Mouse (Mus musculus): ENCODE data around the gene Susd2. TPM values are rescaled to one million over a fixed set of nuclear protein-coding genes. Genes with fewer than 3 reads are reported as not detected.

The Susd2 gene
- polyA plus RNA-seq, 1 experiment from 2014 or later = 1.8 TPM

DNA sequence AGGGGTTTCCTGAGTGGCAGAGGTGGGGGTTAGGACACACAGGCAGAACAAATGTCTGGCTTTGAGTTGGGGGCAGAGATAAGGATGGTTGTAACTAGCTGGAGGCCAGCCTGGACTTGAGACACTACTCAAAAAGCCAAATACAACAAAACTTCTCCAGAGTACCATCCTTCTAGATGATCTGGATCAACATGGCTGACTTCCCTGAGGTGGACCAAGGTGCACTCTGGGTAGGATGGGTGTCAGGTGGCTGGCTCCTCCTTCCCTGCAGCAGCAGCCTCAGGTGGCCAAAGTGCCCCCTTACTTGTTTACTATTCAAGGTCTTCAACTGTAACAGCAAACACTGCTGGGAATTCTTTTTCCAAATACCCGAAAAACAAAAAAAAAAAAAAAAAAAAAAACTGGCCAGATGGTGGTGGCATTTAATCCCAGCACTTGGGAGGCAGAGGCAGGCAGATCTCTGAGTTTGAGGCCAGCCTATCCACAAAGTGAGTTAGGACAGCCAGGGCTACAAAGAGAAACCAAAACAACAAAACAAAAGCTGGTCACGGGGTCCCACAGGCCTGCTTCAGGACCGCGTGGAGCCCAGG lies 5.7 kb upstream of the Susd2 start:
- no peak for DNase-seq (ENCODE audit: low spot score)
- WGBS = 93% methylated on average over 4 of the region's 4 CpGs

DNA sequence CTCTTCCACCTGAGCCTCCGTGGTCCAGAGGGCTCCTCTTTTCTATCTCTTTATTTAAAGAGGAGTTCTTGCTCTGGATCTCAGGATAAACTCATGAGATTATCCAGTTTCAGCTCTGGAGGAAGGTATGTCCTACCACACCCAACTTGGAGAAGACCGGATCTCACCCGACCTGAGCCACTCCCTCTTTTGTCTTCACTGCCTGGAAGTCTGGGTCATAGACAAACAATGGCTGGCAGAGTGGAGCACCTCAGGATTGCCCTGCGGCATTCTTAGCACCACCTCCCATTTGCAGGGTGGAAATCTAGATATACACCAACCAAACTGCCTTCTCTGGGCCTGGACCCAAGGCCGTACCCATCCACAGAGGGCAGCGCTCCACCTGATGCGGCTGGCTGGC lies 5.2 kb upstream of the Susd2 start:
- Histone ChIP-seq H3K4me3 (no peak overlapping the region), H3K9me3 (no peaks in the 10 kb centered on the region), H3K27ac (replicated peaks) (no peak overlapping the region), H3K36me3 (replicated peaks) (peaks cover 91% of the 10 kb centered on the region), H3K4me1 (peaks cover 6% of the 10 kb centered on the region), H3K27me3 (replicated peaks; ENCODE audit: low read depth, poor library complexity, severe bottlenecking) (no peaks in the 10 kb centered on the region)
- WGBS = 92% methylated on average over 7 of the region's 7 CpGs
- no peak for DNase-seq (ENCODE audit: low spot score)

More for the DNA sequence above, 5.7 kb upstream of the Susd2 start:
- H3K4me1 ChIP-seq = peaks cover 1% of the 10 kb centered on the region
- peaks cover 96% of the 10 kb centered on the region for H3K36me3 ChIP-seq (replicated peaks)
- H3K9me3 ChIP-seq = no peaks in the 10 kb centered on the region
- H3K4me3 ChIP-seq = no peak overlapping the region
- no peaks in the 10 kb centered on the region for H3K27me3 ChIP-seq (replicated peaks; ENCODE audit: low read depth, poor library complexity, severe bottlenecking)
- no peak overlapping the region for H3K27ac ChIP-seq (replicated peaks)

DNA sequence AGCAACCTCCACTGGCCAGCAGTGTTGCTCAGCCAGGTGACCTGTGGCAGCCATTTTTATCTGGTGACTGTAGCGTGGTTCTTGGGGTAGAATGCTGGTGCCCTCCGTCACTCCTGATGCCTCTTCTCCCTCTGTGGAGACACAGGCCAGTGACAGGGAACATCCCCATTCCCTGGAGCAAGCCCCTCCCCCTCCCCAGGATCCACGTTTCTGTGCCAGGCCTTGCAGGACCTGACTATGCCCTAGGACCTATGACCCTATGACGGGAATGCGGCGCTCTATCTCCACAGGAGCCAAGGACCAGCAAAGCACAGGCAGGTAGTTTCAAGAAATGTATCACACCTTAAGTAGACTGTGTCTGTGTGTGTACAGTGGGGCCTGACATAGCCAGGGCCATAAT lies 4.3 kb upstream of the Susd2 start:
- Histone ChIP-seq H3K36me3 (replicated peaks) (peaks cover 82% of the 10 kb centered on the region), H3K27me3 (replicated peaks; ENCODE audit: low read depth, poor library complexity, severe bottlenecking) (no peaks in the 10 kb centered on the region), H3K27ac (replicated peaks) (no peak overlapping the region), H3K9me3 (no peaks in the 10 kb centered on the region), H3K4me3 (no peak overlapping the region), H3K4me1 (peaks cover 16% of the 10 kb centered on the region)
- no peak for DNase-seq (ENCODE audit: low spot score)
- WGBS = 90% methylated on average over 6 of the region's 6 CpGs

DNA sequence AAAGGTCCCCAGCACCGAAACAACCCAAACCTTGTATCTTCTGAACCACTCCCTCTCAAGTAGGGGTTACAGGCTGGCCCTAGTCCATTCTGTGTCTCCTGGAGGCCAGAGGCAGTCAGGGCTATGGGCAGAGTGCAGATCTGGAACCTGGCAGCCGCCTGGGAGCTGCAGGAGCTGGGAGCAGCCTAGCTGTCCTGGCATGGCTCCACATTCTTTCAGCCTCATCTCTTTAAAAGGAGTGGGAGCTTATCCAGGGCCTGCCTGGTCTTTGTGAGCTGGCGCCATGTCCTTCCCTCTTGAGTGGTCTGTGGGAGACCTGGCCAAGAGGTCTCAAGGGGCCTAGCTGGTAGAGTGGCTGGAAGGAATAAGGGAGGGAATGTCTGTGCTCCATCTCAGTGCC lies 3.6 kb upstream of the Susd2 start:
- peaks cover 75% of the 10 kb centered on the region for H3K36me3 ChIP-seq (replicated peaks)
- H3K4me1 ChIP-seq = peaks cover 19% of the 10 kb centered on the region
- no peaks in the 10 kb centered on the region for H3K27me3 ChIP-seq (replicated peaks; ENCODE audit: low read depth, poor library complexity, severe bottlenecking)
- no peak for DNase-seq (ENCODE audit: low spot score)
- H3K27ac ChIP-seq (replicated peaks) = no peak overlapping the region
- no peak overlapping the region for H3K4me3 ChIP-seq
- no peaks in the 10 kb centered on the region for H3K9me3 ChIP-seq
- WGBS = 96% methylated on average over 3 of the region's 3 CpGs

DNA sequence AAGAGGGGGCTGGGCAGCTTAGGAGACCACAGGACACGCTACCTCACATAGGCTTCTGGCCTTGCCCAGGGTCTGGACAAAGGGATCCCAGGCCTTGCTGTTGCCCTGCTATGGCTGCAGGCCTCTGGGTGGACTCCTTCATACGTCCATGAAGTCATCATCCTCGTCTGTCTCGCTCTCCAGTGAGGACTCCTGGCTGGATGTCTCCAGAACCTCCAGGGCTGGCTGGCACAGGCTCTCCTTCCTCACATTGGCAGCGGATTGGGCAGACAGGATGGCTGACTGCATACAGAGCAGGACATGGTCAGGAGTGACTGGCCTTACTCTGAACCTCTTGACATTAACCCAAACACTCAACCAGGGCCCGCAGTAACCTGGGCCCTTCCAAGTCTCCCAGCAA lies 2.6 kb upstream of the Susd2 start:
- Histone ChIP-seq H3K27me3 (replicated peaks; ENCODE audit: low read depth, poor library complexity, severe bottlenecking) (no peaks in the 10 kb centered on the region), H3K4me1 (peaks cover 19% of the 10 kb centered on the region), H3K9me3 (no peaks in the 10 kb centered on the region), H3K36me3 (replicated peaks) (peaks cover 65% of the 10 kb centered on the region), H3K27ac (replicated peaks) (no peak overlapping the region), H3K4me3 (no peak overlapping the region)
- 88% methylated on average over 6 of the region's 6 CpGs for WGBS
- DNase-seq (ENCODE audit: low spot score) = no peak

DNA sequence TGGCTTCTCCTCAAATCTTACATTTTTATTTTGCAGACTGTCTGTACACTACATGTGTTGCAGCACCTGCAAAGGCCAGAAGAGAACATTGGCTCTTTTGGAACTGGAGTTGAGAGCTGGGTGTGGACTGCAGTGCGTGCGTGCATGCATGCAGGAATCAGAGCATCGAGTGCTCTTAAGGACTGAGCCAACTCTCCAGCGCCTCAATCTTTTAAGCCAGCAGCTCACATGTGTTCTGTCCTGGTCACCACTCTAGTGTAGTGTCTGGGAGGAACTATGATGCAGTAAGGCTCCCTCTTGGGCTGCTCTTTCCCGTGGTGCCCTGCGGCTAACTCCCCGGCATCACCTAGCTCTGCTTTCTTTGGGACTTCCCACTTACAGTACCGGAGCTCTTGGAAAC lies 1.8 kb upstream of the Susd2 start:
- DNase-seq (ENCODE audit: low spot score) = no peak
- Histone ChIP-seq H3K4me1 (peaks cover 19% of the 10 kb centered on the region), H3K9me3 (no peaks in the 10 kb centered on the region), H3K27ac (replicated peaks) (no peak overlapping the region), H3K36me3 (replicated peaks) (peaks cover 57% of the 10 kb centered on the region), H3K27me3 (replicated peaks; ENCODE audit: low read depth, poor library complexity, severe bottlenecking) (no peaks in the 10 kb centered on the region), H3K4me3 (no peak overlapping the region)
- WGBS = 95% methylated on average over 8 of the region's 8 CpGs

DNA sequence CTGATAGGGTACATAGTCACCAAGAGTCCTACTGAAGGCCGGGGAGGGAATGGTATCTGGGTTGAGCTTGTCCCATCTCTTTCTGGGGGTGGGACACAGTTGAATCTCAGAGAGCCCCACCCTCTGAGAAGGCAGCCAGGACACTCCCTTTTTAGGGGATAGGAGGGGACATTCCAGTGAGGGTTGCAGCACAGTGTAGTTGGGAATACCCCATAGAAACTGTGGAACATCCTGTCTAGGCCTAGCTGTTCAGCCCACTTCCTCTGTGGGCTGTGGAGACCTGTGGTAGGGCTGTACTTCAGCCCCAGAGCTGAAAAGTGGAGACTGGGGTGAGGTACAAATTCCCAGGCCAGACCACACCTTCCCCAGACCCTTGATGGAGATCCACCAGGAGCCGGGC lies 917 bp downstream of the Susd2 start:
- no peaks in the 10 kb centered on the region for H3K27me3 ChIP-seq (replicated peaks; ENCODE audit: low read depth, poor library complexity, severe bottlenecking)

DNA sequence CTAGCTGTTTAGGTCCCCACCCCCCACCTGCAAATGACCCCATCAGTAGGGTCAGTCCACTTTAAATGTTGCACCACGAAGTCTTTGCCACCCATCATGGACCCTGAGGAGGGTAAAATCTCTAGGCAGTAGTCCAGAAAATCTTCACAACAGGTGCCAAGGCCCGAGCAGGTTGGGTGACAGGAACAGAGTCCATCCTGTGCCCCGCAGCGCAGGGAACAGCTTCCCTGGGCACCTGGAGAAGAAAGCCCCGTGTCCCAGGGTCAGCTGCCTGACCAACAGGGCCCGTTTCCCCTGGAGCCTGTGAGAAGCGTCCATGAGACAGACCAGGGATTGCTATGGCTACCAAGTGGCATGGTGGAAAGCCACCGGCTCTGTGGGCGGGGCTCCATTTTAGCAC lies 1.4 kb downstream of the Susd2 start:
- Histone ChIP-seq H3K27me3 (replicated peaks; ENCODE audit: low read depth, poor library complexity, severe bottlenecking) (no peaks in the 10 kb centered on the region), H3K27ac (replicated peaks) (no peak overlapping the region), H3K4me3 (no peak overlapping the region), H3K4me1 (peaks cover 24% of the 10 kb centered on the region), H3K36me3 (replicated peaks) (peaks cover 26% of the 10 kb centered on the region), H3K9me3 (no peaks in the 10 kb centered on the region)
- no peak for DNase-seq (ENCODE audit: low spot score)
- WGBS = 87% methylated on average over 9 of the region's 9 CpGs

More for the DNA sequence above, 917 bp downstream of the Susd2 start:
- DNase-seq (ENCODE audit: low spot score) = no peak
- Histone ChIP-seq H3K4me3 (no peak overlapping the region), H3K36me3 (replicated peaks) (peaks cover 30% of the 10 kb centered on the region), H3K9me3 (no peaks in the 10 kb centered on the region), H3K4me1 (peaks cover 24% of the 10 kb centered on the region), H3K27ac (replicated peaks) (no peak overlapping the region)
- WGBS = 91% methylated on average over 2 of the region's 2 CpGs

DNA sequence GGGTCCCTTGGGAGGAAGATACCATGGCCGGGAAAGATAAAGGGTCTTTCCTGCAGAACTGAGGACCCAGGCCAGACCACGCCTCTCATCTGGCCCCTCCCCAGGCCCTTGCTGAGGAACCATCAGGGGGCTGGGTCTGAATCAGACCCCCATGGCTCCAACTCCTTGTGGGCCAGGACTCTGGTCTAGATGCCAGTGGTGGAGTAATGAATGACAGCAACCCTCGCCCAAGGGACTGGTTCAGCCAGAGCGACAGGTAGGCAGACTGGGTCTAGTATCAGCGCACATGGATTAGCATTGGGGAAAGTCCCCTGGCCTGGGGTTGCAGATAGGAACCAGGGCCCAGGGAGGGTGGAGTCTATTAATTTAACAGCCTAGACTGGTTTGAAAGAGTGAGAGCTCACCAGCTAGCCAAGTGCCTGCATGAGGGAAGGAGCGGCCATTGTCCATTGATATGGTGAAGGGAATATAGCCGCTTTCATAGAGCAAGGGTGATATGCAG lies 2.0 kb downstream of the Susd2 start:
- 88% methylated on average over 7 of the region's 7 CpGs for WGBS
- no peaks in the 10 kb centered on the region for H3K27me3 ChIP-seq (replicated peaks; ENCODE audit: low read depth, poor library complexity, severe bottlenecking)
- peaks cover 19% of the 10 kb centered on the region for H3K36me3 ChIP-seq (replicated peaks)
- H3K4me1 ChIP-seq = peaks cover 24% of the 10 kb centered on the region
- DNase-seq (ENCODE audit: low spot score) = no peak
- H3K9me3 ChIP-seq = no peaks in the 10 kb centered on the region
- no peak overlapping the region for H3K27ac ChIP-seq (replicated peaks)
- H3K4me3 ChIP-seq = no peak overlapping the region

DNA sequence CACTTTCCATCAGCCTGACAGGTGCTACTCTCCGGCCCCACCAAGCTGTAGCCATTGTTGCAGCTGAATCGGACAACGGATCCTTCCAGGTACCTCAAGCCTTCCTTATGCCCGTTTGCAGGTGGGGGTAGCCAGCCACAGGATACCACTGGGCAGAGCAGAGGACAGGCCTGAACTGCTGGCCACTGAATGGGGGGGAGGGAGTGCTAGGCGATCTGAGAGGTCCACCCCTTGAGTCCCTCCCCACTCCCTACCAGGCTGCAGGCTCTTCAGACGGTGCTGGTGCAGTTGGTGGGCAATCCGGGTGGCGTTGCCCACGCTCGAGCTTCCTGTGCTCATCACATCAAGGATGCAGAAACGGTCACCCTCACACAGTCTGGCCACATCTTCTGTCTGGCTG lies 6.1 kb downstream of the Susd2 start:
- WGBS = 90% methylated on average over 11 of the region's 11 CpGs
- Histone ChIP-seq H3K4me3 (no peak overlapping the region), H3K9me3 (no peaks in the 10 kb centered on the region), H3K27me3 (replicated peaks; ENCODE audit: low read depth, poor library complexity, severe bottlenecking) (no peaks in the 10 kb centered on the region), H3K27ac (replicated peaks) (no peak overlapping the region), H3K36me3 (replicated peaks) (no peaks in the 10 kb centered on the region), H3K4me1 (peaks cover 14% of the 10 kb centered on the region)
- DNase-seq (ENCODE audit: low spot score) = no peak

DNA sequence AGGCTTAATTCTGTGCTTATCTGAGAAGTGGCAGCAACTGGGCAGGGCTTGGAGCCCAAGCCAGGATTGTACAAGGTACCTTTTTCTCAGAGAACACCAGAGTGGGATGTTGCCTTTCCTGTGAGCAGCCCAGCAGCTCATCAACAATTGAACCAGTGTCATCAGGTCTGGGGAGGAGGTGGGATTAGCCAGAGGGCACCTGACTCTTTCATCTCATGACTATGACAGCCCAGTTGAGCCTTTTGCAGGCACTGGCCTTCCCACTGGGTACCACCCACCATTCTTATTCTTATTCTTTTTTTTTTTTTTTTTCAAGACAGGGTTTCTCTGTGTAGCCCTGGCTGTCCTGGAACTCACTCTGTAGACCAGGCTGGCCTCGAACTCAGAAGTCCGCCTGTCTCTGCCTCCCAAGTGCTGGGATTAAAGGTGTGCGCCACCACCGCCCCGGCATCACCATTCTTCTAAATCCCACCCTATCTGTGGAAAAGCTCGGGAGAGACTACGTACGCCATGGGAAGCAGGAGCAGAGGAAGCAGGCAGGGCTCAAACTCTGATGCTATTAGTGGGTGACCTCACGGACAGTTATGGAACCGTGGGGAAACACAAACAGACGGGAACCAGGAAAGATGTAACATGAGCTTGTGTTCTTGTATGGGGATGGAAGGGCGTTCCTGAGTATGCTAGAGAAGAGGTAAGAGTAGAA lies 7.6 kb downstream of the Susd2 start:
- Histone ChIP-seq H3K27ac (replicated peaks) (no peak overlapping the region), H3K36me3 (replicated peaks) (no peaks in the 10 kb centered on the region), H3K27me3 (replicated peaks; ENCODE audit: low read depth, poor library complexity, severe bottlenecking) (no peaks in the 10 kb centered on the region), H3K9me3 (no peaks in the 10 kb centered on the region), H3K4me3 (no peak overlapping the region), H3K4me1 (peaks cover 26% of the 10 kb centered on the region)
- no peak for DNase-seq (ENCODE audit: low spot score)
- 86% methylated on average over 12 of the region's 12 CpGs for WGBS

DNA sequence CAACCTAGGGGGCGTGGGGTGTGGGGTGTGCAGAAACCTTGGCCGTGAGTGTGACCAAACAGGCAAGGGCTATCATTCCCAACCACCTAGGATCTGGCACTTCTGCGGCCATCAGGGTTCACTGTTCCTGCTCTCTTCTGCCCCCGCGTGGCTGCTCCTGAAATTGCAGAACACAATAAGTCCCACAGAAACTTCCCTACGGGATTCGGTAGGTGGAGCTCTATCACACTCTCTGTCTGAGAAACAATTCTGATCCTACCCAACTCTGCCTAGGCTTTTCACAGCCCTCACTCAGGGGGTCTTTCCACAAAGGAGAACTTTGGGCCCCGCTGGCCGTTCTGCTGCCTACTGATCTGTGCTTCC lies 8.1 kb downstream of the Susd2 start:
- WGBS = 5% methylated on average over 9 of the region's 9 CpGs
- Histone ChIP-seq H3K4me1 (peaks cover 26% of the 10 kb centered on the region), H3K36me3 (replicated peaks) (no peaks in the 10 kb centered on the region), H3K4me3 (no peak overlapping the region), H3K27ac (replicated peaks) (no peak overlapping the region), H3K27me3 (replicated peaks; ENCODE audit: low read depth, poor library complexity, severe bottlenecking) (no peaks in the 10 kb centered on the region), H3K9me3 (no peaks in the 10 kb centered on the region)
- peak; percentile 87 for DNase-seq (ENCODE audit: low spot score)

DNA sequence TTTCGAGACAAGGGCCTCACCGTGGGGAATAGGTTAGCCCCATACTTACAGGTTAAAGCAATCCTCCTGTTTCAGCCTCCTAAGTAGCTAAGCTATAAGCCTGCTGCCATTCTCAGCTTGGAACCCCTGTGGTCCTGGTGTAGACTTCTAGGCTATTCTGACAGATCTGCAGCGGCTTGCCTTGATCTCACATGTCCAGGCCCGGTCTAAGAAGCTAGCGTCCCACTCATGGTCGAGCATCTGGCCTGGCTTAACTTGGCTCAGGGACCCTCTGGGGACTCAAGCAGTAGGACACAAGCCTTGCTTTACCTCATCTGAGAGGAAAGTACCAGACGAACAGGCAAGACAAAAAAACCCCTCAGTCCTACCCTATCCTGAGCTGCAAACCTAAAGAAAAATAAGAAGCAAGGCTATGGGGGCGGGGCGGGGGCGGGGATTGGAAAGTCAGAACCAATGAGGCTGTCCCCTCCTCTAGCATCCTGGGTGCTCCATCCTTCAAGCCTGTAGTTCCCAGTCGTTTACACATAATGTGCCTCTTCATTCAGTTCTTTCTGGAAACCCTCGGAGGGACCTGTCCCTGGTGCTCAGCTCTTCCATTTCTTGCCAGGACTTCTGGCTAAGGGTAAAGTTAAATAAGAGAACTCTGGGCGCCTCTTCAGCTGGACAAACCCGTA lies 8.7 kb downstream of the Susd2 start:
- Histone ChIP-seq H3K4me3 (no peak overlapping the region), H3K36me3 (replicated peaks) (no peaks in the 10 kb centered on the region), H3K27me3 (replicated peaks; ENCODE audit: low read depth, poor library complexity, severe bottlenecking) (no peaks in the 10 kb centered on the region), H3K9me3 (no peaks in the 10 kb centered on the region), H3K27ac (replicated peaks) (no peak overlapping the region), H3K4me1 (peaks cover 26% of the 10 kb centered on the region)
- DNase-seq (ENCODE audit: low spot score) = no peak
- WGBS = 67% methylated on average over 14 of the region's 14 CpGs
